Mouse (Mus musculus) Patski (cell line): Measurements from ENCODE around the gene Rcor2. TPM values are rescaled to one million over a fixed set of nuclear protein-coding genes. Genes with fewer than 3 reads are reported as not detected.

Experiments
- ATAC-seq: fragments of 100-300 bp; one replicate; pipeline ENCODE4 v1.8.0; 2021
- CTCF ChIA-PET: fragments of 350-600 bp; sonication (Branson Sonifier 250); formaldehyde crosslinking; loops from one replicate; lab custom pipeline; 2022; ENCODE audit warnings: inconsistent platforms; lab: Charles Lee
- POLR2A ChIA-PET: fragments of 350-600 bp; sonication (Branson Sonifier 250); formaldehyde crosslinking; loops from one replicate; lab custom pipeline; 2022; ENCODE audit warnings: antibody characterized with exemption, inconsistent platforms; lab: Charles Lee
- DNase-seq: peaks from one replicate; pipeline ENCODE4 v3.0.0-alpha.2; 2011; ENCODE audit warnings: low read depth, low spot score
- H3K27me3 ChIP-seq: fragments of 371-371 bp; one replicate; pipeline ENCODE4 v1.5.1; 2021
- CTCF ChIP-seq: fragments of 100-300 bp; IDR thresholded peaks from one replicate; pipeline ENCODE4 v1.5.1; 2021
- in situ Hi-C: fragments of 300-500 bp; cut with MboI; formaldehyde crosslinking; loops from 3 replicates; pipeline ENCODE4 v1.11.1; 2018; ENCODE audit warnings: low pct_unique_long_range_greater_than_20kb, mixed read lengths
- polyA plus RNA-seq: library from polyadenylated mRNA; unstranded; gene quantifications from one replicate; pipeline ENCODE4 v1.2.3, GENCODE M21; 2021

Gene Rcor2
- polyA plus RNA-seq, 1 experiment from 2014 or later = 7.6 TPM

DNA sequence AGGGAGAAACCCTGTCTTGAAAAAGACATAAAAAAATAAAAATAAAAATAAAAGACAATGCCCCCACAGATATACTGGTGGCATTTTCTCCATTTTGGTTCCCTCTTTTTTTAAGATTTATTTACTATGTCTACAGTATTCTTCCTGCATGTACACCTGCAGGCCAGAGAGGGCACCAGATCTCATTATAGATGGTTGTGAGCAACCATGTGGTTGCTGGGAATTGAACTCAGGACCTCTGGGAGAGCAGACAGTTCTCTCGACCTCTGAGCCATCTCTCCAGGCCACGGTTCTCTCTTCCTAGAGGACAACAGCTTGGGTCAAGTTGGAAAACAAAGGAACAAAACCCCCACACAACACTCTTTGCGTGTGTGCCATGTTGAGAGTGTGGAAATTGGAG lies 5.2 kb upstream of the Rcor2 start:
- H3K27me3 ChIP-seq = no peaks in the 10 kb centered on the region
- POLR2A ChIA-PET = no interaction called here
- in situ Hi-C loops = loop anchor here (5.0 kb wide), 1 partner anchor 160 kb away; no protein-coding TSS in a partner anchor
- DNase-seq = no peak
- CTCF ChIA-PET = interaction anchor here (1.1 to 1.3 kb wide), 2 partner anchors 27 to 83 kb away, joined by 3 to 5 read pairs; no protein-coding TSS in a partner anchor
- TF ChIP-seq CTCF = no peak
- no peak for ATAC-seq

DNA sequence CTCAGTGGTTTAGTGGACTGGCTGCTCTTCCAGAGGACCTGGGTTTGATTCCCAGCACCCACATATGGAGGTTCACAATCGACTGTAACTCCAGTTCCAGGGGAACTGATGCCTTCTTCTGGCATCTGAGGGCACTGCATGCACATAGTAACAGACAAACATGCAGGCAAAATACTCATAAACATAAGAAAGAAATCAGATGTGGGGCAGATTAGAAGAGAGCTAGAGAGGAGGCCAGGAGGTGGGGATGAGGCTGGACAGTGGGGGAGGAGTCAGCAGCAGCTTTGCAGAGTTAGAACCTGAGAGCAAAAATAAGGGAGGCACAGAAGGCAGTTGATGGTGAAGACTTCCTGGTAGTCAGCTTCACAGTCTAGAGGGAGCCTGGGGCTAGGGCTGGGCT lies 4.5 kb upstream of the Rcor2 start:
- ChIA-PET CTCF (interaction anchor here (1.1 to 3.4 kb wide), 4 partner anchors 28 to 155 kb away, joined by 3 to 11 read pairs (median 4); partner anchors contain the start of gene 2700081O15Rik), POLR2A (no interaction called here)
- in situ Hi-C loops = loop anchor here (5.0 kb wide), 1 partner anchor 160 kb away; no protein-coding TSS in a partner anchor
- no peak for ATAC-seq
- no peak for DNase-seq
- no peaks in the 10 kb centered on the region for H3K27me3 ChIP-seq
- no peak for TF ChIP-seq CTCF

DNA sequence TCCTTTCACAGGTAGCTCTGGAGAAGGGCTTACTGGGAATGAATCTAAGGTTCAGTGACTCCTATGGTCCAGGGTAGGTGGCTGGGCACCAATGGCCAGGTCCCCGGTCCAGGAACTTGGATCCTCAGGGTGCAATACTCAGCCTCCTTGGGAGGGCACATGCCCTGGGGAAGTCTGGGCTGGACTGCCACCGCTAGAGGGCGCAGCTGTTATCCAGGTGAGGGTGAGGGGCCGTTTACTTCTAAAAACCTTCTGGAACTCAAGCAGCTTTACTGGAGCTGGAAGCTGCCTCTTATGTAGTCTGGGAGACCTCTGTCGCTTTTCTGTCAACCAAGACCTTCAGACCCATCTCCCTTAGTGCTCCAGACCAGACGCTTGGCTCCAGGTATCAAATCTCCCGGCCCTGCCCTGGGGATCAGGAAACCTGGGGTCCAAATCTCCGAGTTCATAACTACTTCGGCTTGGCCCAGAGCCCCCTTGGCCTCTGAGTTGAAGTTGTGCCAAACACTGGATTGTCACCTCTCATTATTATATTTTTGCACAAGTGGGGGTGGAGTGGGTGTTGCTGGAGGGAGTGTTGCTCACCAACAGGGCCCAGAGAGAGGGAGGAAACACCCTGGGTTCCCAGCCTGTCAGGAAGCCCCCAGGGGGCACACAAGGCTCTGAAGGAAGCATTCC lies 2.9 kb upstream of the Rcor2 start:
- POLR2A ChIA-PET = interaction anchor here (0.6 to 1.2 kb wide), 2 partner anchors 59 to 95 kb away, joined by 3 to 5 read pairs; no protein-coding TSS in a partner anchor
- ATAC-seq = peak; percentile 48
- in situ Hi-C loops = loop anchor here (5.0 kb wide), 1 partner anchor 158 kb away; no protein-coding TSS in a partner anchor
- H3K27me3 ChIP-seq = no peaks in the 10 kb centered on the region
- DNase-seq = no peak
- no peak for TF ChIP-seq CTCF
- CTCF ChIA-PET = interaction anchor here (0.5 to 3.4 kb wide), 14 partner anchors 11 to 200 kb away, joined by 3 to 11 read pairs (median 4); partner anchors contain the start of gene 2700081O15Rik

DNA sequence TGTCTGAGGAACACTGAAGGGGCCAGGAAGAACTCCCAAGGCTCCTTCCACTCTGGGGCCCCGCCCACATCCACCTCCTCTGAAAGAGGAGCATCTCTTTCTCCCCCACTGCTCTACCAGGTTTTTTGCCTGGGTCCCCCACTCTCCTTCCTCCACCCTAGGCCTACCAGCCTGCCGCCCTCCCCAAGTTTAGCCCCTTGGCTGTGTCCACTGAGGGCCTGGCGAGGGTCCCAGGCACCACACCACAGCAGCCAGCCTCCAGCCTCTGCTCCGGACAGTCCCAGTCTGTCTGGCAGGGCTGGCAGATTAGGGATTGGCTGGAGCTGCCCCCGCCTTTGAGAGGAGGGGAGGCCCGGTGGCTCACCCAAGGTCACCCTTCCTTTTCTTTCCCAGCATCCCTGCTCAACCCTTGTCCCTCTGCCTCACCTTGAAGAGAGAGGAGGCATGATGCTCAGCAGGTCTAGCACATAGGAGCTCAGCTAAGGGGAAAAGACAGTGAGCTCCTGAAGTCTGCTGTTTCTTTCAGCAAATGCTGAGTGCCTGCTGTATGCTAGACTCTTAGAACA lies 2.3 kb upstream of the Rcor2 start:
- no peaks in the 10 kb centered on the region for H3K27me3 ChIP-seq
- no peak for TF ChIP-seq CTCF
- DNase-seq = no peak
- no peak for ATAC-seq
- ChIA-PET POLR2A (interaction anchor here (1.0 kb wide), 1 partner anchor 119 kb away, joined by 3 read pairs; no protein-coding TSS in a partner anchor), CTCF (interaction anchor here (0.5 to 3.4 kb wide), 11 partner anchors 14 to 201 kb away, joined by 3 to 11 read pairs (median 4); no protein-coding TSS in a partner anchor)
- in situ Hi-C loops = loop anchor here (5.0 kb wide), 2 partner anchors 82 to 157 kb away; no protein-coding TSS in a partner anchor

DNA sequence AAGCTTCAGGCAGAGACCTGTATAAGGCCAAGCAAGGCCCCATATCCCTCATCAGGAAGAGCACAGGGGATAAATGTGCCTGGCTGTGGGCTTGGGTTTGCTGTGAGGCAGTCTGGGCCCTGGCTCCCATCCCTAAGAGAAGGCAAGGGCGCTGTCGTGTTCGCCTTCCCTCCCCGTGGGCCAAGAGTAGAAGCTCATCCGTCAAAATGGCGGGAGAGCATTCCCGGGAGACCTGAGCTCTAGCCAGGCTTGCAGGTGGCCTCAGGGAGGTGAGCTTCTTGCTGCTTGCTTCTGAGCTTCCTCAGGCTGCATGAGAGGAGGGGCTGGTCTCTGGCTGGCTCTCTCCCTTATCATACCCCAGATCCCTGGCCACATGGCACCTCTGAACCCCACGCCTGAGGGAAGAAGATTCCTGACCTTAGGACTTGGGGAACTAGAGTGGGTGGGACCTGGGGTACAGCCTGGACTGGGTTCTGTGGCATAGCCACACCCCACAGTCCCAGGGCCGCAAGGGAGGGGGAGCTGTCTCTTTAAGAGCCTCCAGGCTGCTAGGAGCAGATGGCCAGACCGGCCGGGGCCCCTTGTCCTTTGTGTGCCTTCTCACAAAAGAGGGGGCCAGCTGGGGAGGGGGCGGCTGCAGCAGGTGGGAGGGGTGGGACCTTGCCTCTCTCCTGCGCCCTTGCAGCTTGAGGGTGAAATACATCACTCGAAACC lies 1.5 kb upstream of the Rcor2 start:
- no peaks in the 10 kb centered on the region for H3K27me3 ChIP-seq
- no peak for TF ChIP-seq CTCF
- ATAC-seq = no peak
- no peak for DNase-seq
- CTCF ChIA-PET = interaction anchor here (0.7 to 3.4 kb wide), 5 partner anchors 15 to 116 kb away, joined by 3 to 11 read pairs (median 4); no protein-coding TSS in a partner anchor
- POLR2A ChIA-PET = interaction anchor here (0.6 to 1.0 kb wide), 2 partner anchors 118 to 163 kb away, joined by 3 to 5 read pairs; no protein-coding TSS in a partner anchor
- in situ Hi-C loops = loop anchor here (5.0 kb wide), 1 partner anchor 82 kb away; no protein-coding TSS in a partner anchor

DNA sequence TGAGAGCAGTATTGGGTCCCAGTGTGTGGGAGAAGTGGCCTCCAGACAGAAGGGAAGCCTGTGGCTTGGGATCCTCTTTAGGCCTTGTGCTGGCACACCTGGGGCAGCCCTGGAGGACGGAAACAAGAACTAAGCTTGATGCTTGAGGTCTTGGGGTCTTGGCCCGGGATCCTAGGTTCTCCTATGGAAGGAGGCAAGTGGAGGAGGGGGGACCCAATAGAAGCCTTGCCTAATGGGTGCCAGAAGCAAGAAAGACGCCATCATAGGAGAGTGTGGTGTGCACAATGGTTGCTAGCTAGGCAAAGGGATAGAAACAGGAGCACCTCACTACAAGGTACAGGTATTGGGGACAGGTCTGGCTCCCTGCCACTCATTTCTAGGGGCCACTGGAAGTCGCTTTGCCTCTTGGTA lies 699 bp upstream of the Rcor2 start:
- ChIA-PET CTCF (interaction anchor here (0.8 to 4.1 kb wide), 4 partner anchors 32 to 170 kb away, joined by 3 to 18 read pairs (median 4); partner anchors contain the start of gene Mark2), POLR2A (interaction anchor here (0.6 kb wide), 1 partner anchor 162 kb away, joined by 5 read pairs; no protein-coding TSS in a partner anchor)
- in situ Hi-C loops = loop anchor here (5.0 kb wide), 1 partner anchor 81 kb away; no protein-coding TSS in a partner anchor
- no peak for DNase-seq
- no peak for TF ChIP-seq CTCF
- no peak for ATAC-seq
- no peaks in the 10 kb centered on the region for H3K27me3 ChIP-seq

DNA sequence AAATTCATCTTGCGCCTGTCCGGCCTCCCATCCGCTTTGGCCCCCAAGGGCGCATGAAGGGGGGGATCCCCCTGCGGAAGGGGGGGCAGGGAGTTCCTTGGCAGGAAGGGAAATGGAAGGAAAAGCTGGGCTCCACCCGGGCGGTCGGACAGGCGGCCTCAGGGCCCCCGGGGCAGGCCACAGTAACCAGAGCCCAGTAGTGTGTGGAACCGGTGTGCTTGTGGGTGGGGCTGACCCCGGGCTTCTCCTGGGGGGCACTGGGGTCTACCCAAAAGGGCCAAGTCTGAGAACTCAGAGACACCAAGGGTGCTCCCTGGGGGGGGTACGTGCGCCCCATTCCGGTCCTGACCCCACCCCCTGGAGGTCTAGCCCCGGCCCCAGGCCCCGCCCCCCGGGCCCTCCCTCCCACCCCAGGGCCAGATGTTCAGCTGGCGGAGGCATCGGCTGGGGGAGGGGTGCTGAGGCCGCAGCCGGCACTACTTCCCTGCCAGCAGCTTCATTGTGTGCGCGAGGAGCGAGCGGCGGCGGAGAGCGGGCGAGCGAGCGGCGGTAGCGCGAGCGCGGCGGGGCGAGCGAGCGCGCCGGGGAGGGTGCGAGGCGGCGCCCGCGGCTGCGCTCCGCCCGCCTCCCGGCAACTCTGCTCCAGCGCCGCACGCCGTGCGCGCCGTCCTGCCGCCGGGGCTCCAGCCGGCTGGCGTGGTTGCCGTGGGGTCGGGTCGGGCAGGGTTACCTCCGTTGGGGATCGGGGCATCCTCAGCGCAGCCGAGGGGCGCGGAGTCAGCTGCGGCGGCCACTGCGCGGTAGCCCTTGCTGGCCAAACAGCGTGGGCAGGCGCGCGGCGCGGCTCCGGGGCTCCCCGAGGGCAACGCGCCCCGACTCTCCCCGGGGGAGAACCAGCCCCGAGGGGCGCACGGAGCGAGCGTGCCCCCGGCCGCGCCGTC lies 926 bp downstream of the Rcor2 start:
- in situ Hi-C loops = loop anchor here (5.0 kb wide), 1 partner anchor 79 kb away; no protein-coding TSS in a partner anchor
- no peak for DNase-seq
- ATAC-seq = peak; percentile 58
- no peak for TF ChIP-seq CTCF
- H3K27me3 ChIP-seq = no peaks in the 10 kb centered on the region
- ChIA-PET CTCF (interaction anchor here (0.7 to 4.1 kb wide), 9 partner anchors 13 to 77 kb away, joined by 3 to 18 read pairs (median 4); partner anchors contain the start of gene Mark2), POLR2A (interaction anchor here (0.5 to 1.4 kb wide), 3 partner anchors 9 to 203 kb away, joined by 3 to 5 read pairs (median 5); no protein-coding TSS in a partner anchor)

DNA sequence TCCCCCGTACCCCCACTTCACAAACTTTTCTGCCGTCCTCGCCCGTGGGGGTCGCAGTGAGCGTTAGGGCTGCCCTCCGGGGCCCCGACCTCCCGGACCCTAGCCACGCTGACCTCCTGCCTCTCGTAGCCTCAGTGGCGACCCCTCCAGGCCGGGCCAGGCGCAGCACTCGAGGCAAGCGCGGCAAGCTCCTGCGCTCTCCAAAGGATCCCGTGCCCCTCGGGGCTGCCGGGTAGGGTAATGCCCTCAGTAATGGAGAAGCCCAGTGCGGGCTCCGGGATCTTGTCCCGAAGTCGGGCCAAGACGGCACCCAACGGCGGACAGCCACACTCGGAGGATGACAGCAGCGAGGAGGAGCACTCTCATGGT lies 1.6 kb downstream of the Rcor2 start:
- TF ChIP-seq CTCF = no peak
- POLR2A ChIA-PET = interaction anchor here (0.9 to 1.4 kb wide), 2 partner anchors 8 to 33 kb away, joined by 3 to 5 read pairs; no protein-coding TSS in a partner anchor
- no peaks in the 10 kb centered on the region for H3K27me3 ChIP-seq
- in situ Hi-C loops = loop anchor here (5.0 kb wide), 1 partner anchor 79 kb away; no protein-coding TSS in a partner anchor
- CTCF ChIA-PET = interaction anchor here (0.8 to 4.1 kb wide), 10 partner anchors 12 to 228 kb away, joined by 3 to 18 read pairs (median 4); partner anchors contain the start of gene Mark2
- ATAC-seq (peak; percentile 63), DNase-seq (no peak)
